Mouse (Mus musculus) adrenal gland, postnatal 36 days (tissue): ENCODE results near the gene Phc2. TPM values are rescaled to one million over a fixed set of nuclear protein-coding genes. Genes with fewer than 3 reads are reported as not detected.

Source experiments
- DNase-seq, 2 experiments: peaks; one replicate each; pipeline ENCODE4 v3.0.0; 2021; ENCODE audit warnings: mixed read lengths in 1 of 2
- total RNA-seq, 2 experiments: library from RNA; stranded (reverse); gene quantifications; 2 replicates each; pipeline ENCODE4 v1.2.3; 2021

Gene Phc2
- total RNA-seq, 2 experiments from 2014 or later, result 74.8 to 83.2 TPM

DNA sequence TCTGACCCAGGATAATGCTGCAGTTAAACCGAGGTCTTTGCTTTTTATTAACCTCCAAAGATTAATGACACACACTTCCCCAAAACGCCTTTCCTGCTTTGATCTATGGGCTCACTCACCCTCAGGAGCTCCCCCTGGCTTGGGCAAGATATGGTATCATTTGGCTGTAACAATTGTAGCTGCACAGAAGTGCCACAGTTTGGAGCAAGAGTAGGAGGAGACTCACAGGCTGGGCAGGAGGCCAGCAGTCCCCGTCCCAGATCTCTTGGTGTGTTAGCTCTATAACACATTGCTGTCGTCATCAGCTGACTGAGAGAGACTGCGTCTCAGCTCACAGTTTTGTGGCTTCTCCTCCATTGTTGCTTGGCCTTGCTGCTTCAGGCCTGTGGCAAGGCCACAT lies 65.6 kb downstream of the Phc2 start:
- peak; percentile 81 for DNase-seq

DNA sequence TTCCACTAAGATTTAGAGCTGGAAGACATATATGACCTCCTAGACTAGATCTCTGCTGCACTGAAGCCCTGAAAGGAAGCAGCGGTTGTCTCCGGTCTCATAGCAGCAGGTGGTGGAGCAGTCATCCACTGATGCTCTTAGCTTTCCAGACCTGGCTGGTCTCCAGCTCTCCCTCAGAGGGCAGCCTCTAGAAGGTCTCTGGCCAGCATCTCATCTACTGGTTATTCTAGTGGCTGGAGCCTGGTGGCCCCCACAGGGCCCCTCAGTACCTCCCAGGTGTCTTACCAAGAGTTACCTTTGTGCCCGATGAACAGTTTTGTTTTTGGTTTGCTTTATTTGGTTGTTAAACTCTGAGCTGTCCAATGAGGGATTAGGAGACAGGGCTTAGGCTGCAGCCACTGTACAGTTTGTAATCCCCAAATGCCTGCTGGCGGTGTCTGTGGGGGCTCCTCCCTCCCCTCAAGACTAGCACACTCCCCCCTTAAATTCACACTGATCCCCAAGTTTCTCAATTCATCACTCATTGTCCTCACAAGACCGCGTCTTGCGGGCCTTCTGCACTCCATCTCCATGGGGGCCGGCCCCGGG lies 66.7 kb downstream of the Phc2 start:
- no peak for DNase-seq

DNA sequence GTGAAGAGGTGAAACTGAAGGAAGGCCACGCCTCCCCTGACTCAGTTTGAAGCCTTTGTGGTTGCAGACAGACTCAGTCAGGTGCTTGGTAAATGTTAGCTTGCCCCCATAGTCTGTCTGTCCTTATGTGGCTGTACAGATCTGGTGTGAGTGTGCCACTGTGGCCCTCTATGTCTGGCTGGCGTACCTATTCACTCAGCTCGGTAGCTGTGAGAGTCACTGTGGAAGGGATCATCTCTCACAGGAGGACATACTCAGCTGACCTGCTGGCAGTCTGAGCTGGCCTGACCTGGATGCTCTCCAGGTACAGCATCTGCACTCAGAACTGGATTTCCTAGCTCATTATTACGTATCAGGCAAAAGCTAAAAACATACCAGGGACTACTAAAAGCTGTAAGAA lies 67.3 kb downstream of the Phc2 start:
- DNase-seq, result no peak

DNA sequence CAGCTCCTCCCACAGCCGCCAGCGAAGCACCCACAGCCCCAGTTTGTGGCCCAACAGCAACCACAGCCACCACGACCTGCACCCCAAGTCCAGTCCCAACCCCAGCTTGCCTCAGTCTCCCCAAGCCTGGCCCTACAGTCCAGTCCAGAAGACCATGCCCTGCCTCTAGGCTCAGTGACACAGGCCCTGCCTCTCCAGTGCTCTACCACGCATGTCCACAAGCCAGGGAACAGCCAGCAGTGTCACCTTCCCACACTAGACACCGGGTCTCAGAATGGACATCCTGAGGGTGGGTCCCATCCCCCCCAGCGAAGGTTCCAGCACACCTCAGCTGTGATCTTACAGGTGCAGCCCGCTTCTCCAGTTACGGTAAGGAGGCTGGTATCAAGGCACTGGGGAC lies 68.4 kb downstream of the Phc2 start:
- DNase-seq, result no peak

DNA sequence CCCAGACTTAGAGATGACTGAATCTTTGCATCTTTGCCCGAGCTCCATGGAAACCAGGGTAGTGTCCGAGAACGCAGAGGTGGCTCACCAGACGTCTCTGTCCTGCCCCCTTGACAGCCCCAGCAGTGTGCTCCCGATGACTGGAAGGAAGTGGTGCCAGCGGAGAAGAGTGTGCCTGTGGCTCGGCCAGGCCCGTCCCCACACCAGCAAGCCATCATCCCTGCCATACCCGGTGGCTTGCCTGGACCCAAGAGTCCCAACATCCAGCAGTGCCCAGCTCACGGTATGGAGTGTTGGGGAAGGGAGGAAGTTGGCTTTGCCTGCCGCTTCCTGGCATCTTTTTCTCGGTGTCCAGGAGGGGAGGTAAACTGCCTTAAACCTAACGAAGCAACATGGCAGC lies 68.9 kb downstream of the Phc2 start:
- DNase-seq, result no peak

DNA sequence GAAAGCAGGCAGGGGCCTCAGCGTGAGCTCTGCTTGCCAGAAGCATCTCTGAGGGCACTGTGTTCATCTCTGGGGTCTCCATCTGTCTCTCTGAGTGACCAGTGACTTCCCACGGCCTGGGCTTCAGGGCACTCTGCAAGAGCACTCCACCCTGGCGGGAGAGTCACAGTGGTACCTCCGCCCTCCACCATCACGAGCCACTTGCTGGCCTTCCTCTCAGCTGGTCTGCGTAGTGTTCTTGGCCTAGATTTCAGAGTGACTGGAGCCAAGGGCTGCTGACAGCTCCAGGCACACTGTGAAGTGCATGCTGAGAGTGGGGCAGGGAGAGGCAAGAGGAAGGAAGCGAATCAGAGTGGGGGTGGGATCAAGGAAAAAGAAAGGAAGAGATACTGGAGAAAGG lies 69.6 kb downstream of the Phc2 start:
- DNase-seq, result peak in 1 of 2 experiments; percentile 38

DNA sequence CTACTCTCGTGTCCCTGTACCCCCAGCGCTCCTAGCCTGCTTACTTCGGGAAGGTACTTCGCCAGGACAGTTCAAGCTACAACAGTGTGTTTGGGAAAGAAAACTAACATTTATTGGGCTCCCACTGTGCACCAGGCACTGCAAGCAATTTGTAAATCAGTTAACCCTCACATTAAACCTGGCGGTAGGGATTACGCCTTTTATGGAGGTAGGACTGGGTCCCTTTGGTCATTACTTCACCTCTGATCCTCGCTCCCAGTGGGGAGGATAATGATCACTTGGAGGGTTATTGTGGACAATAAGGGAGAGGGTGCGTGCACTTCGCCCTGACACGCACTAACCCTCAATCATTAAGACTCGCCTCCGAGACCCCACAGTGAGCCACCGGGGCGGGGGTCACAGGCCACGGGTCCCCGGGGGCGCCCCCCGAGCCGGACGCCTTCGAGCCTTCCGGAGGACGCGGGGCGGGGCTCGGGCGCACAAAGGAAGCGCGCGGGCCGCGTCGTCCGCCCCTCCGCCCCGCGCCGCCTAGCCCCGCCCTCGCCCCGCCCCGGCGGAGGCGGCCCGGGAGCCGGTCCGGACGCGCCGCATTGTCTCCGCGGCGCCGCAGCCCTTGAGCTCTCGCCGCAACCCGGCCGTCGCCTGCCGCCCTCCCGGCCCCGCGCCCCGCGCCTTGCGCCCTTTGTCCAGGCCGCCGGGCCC lies 72.7 kb downstream of the Phc2 start:
- DNase-seq, result peak; percentile 89 to 96

DNA sequence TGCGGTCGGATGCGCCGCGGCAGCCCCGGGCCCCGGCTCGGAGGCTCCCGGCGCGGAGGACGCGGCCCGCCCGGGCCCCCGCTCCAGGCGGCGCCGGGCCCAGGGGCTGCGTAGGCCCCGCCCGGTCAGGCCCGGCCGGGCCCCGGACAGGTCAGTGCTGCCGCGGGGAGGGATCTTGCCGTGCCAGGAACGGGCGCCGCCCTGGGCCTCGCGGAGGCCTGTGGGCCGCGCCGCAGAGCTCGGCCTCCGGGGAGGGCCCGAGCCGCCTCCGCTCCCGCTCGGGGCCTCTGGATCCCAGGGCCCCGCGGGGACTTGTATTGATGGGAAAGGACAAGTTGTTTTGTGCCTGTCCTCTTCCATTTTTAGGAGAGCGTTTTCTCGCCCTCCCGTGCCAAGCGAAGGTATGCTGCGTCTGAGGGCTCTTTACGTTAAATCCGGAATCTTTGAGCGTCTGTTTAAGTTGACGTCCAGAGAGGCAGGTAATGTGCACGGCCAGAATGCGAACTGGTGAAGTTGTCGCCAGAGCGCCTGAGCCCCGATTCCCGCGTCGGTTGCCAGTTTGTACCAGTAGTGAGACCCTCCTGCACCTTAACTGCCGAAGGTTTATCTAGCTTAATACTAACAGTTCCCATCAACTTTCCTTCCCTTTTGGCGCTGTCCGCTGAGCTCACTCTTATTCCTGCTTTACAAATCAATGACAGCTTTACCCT lies 73.4 kb downstream of the Phc2 start:
- DNase-seq, result peak; percentile 81 to 84

DNA sequence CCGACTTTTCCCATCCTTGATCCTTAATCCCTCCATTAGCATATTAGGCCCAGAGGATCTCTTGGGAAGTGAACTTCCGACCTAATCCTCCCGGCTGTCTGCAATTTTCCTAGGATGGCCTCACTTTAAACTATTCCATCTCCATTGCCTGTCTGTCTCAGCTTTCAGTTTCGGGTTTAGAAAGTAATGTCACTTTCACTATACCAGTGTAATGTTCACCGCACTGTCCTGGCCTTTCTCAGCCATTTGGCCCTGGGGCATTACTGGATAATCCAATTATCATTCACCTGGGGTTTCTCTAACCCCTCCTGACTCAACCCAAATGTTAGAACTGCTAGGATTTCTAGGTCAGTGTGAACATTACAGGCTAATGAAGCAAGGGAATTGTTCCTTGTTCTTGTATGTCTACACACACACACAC lies 73.9 kb downstream of the Phc2 start:
- no peak for DNase-seq

DNA sequence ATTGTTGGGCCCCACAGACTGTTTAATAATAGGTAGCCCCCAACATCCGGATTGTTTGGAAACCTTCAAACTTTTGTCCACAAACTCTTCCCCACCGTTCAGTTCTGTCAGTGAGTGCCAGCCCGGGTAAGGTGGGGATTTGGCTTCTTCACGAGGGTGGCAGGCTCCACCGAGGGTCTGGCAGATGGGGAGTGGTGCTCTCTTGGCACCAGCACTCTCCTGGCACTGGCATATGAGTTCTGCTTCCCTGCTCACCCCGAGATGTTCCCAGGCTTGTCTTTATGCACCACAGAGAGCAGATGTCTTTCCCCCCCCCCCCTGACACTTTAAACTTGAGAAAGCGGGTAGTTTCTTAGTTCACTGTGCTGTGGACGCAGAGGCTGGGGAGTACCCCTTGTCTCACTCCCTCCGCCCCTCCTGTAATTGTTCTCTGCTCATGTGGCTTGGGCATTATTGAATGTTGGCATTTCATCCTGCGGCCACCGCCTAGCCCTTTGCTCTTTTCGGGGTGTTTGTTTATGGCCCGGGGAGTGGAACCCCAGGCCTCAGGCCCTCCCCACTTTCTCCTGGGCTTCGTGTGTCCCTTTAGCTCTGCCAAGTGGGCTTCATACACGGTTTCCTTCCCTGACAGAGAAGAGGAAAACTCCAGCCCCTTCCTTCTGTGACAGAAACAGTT lies 74.7 kb downstream of the Phc2 start:
- DNase-seq, result no peak

DNA sequence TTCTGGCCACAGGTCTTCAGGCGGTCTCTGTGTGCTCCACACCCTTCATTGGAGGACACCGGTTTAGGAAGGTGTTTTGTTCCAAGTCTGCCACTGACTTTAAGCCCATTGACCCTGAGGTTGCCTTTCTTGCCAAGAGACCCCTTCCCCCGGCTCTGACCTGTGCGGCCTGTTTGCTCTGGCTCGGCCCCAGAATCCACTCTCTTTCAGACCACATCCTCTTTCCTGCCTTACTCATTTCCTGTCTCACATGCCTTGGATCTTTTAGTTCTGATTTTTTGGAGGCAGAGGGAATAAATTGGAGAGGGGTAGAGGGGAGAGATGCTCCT lies 75.2 kb downstream of the Phc2 start:
- no peak for DNase-seq

DNA sequence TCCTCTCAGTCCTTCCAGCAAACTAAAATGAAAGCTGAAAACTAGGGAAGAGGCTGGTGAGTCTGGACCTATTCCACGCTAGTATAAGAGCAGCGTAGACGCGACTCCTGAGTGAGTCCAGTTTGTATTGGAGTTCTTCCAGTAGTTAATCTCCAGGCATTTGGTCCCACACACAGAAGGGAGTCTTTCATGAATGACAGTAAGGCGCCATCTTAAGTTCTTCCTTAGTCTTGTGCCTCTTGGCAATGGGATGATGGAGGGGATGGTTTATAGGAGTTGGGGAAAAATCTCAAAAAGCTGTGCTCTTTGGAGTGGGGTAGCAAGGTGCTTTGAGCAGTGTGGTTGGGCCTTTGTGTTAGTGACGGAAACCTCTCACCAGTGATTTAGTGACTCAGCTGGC lies 75.8 kb downstream of the Phc2 start:
- DNase-seq, result no peak

DNA sequence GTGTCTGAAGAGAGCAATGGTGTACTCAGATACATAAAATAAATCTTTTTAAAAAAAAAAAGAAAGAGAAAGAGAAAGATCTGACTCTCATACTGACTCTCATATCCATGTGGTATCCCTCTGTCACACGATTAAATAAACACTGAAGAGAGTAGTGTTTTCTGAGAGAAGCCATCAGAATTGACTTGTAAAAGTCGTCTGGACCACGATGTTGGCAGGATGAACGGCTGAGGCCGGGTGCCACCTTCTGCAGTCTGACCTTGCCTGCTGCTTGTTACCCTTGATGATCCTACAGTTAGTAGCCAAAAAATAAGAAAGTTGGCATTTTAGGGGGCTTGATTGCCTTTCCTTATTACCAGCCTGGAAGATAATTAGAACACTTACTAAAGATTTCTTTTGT lies 78.3 kb downstream of the Phc2 start:
- no peak for DNase-seq

DNA sequence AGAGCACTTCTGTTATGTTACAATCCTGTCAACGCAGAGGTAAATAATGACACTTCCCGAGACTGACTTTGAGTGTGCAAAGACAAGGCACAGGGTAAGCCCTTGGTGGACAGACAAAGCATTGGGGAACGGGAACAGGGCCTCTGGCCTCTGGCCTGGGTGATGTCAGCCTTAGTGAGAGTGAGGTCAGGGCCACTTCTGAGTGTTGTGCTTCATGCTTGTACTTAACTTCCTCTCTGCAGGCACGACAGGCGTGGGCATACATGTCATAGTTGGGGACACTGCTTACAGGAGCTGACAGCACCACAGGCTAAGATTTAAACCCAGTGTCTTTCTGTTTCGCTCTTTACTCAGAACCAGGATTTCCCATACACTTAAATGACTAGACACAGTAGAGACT lies 79.0 kb downstream of the Phc2 start:
- DNase-seq, result peak; percentile 67 to 73

DNA sequence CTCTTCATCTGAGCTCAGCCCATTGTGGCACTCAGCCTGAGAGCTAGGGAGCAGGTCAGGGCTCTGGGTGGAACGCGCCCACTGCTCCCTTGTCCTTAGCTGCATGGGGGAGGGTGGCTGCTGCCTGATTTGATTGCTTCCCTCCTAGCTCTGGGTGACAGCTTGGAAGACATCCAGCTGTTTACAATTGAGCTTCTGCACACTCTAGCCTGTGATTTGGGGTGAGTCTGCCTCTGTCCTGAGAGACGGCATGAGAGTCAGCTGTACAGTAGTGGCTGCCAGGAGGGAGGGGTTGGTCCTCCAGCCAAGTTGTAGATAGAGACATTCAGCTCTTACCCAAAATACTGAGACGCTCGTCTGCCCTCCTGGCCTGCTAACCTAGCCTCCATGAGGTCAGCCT lies 79.7 kb downstream of the Phc2 start:
- DNase-seq, result peak; percentile 62 to 75

DNA sequence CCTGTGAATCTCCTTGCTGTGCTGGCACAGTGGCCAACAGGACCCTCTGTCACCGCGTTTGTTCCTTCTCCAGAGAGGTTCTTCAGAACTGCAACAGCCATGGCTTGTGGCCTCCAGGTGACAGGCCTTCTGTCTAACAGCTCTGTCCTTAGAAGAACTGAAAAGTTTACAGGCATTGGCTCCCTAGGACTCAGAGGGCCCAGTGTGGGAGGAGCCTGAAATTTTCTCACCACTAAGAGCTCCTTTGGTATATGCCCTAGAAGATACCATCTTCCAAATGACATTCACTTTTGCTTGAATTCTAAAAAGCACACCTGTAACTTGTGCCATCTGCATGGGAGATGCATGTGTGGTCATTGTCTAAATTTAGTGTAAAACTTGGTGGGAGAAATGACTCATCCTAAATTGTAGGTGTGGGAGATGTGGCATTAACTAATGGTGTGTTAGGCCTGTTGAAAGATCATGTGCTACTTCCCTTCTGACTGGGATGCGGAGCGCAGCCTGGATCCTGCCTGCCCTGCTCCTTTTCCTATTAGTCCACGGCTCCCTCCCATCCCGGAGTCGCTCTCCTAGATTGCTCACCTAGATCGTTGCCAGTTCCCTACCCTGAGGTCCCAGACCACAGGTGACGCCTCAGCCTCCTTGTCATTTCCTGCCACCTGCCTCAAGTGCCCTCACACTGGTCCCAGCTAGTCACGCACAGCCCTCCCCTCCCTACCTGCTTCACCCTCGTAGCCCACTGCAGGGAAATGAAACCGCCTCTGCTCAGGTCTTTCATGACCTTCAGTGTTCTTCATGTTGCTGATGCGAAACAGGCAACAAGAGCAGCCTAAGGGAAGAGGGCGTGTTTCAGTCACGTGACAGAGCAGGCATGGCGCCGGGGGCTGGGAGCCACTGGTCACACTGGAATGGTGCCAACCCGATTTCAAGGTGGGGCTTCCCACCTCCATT lies 80.5 kb downstream of the Phc2 start:
- no peak for DNase-seq

DNA sequence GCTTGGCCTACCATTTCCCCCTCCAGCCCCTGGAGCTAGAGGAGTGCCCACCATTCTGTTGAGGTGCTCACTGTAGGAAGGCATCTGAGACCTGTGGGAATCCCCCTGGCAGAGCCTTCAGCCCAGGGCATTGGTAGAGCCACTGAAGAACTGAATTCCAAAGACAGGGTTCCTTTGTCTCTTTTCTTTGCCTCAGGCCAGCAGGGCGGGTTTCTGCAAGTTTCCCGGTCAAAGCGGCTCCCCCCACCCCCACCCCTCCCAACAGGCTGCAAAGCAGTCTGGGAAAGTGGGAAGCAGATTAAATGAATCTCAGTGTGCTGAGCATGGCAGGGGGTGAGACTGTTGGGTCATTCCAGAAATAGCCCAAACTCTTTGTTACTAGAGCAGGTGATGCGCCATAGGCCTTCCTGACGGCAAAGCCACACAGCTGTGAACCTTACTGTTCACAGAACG lies 82.7 kb downstream of the Phc2 start:
- no peak for DNase-seq

DNA sequence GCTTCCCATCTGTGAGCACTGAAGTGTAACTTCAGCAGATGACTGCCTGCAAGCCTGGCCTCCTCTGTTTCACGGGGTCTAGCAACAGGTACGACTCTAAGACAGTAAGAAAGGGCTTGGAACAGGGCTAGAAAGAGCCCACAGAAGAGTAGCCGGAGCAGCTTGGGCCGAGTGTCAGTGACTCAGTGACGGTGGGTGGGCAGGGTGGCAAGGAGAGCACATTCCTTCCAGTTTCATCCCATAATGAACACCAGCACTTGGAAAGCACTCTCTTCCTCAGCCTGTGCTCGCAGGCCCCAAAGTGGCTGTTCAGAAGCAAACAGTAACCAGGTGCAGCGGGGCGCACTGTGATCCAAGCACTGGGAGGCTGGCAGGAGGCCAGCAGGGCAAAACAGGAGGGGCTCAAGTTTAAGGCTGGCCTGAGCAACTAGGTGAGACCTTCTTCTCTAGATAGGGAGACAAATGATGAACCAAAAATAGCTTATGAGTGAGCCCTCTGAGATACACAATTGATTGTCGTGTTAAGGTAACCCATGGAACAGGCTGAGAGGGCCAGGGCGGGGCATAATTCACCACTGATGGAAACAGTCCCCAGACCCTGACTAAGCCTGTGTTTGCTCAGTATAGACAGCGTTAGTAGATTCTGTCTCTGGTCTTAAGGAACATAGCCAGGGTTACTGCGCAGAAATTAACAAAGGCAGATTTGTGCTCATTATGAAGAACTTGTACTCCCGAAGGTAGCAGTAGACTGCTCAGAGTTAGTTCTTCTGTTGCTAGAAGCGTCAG lies 83.5 kb downstream of the Phc2 start:
- no peak for DNase-seq

DNA sequence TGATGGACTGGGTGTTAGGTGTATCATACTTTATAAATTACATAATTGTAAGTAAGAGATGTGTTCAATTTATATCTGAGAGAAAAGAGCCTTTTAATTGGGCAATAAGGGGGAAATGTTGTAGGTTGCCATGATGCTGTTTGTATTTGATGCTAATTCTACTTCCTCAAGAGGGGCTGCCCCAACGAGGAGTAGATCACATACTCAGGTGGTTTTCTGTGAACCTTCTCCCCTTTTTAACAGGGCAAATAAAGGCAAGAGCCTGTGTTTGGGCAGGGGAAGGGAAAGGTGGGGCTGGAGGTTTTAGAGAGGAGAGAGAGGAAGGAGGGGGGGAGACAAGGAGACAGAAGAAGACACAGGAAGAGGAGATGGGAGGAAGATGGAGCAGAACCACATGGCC lies 86.4 kb downstream of the Phc2 start:
- no peak for DNase-seq

DNA sequence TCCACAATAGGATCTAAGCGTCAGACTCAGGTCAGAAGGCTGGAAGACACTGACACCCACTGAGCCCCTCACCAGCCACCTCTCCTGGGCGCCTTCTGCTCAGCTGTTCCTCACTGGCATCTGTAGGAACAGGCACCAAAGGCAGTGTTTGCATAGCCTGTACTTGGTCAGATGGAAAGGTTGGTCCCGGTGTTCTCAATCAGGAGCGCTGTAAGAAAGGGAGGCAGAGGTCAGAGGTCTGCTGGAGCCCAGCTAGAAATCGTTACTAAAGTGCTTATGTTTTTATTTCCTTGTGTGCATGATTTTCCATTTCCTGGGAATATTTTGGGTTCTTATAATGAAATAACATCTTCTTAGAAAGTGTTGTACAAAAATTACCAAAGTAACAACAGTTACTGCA lies 87.4 kb downstream of the Phc2 start:
- DNase-seq, result no peak

DNA sequence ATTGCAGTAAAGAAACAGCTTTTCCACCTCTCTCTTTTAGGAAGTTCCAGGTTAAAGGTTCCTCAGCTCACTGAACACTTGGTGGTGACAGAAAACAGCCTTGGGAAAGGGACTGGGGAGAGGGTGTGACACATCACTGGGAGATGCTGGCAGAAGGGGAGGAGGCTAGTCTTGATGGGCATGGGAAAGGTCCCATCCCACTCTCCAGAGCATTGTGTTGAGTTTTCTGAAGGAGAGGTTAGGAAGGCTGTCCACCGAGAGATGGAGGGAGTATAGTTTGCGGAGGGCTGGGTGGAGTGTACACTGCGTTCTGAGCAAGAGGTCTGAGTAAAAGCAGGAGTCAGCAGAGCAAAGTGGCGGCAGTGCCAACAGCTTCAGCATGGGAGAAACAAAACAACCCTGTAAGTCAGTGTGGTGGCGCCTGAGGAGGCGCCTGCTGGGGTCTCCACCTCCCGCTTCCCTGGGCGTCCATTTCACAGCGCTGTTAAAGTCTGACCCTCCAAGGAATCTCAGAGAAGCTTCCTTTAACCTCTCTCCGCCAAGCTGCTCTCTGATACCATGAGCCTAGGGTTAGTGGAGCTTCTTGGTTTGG lies 88.0 kb downstream of the Phc2 start:
- no peak for DNase-seq
